ENCODE assay signal across 28 mouse cellular contexts in genomic region chr2:6157208-6157607, GRCm38 (mm10).
"Had no signal": no experiment of that assay in that cellular context is flagged by ENCODE, and none has a peak within 500 bp of the region (broad histone marks: within the 10 kb centered on the region; RNA-seq: fewer than 3 reads in every experiment).

No protein-coding gene starts in this region.

- H3K27ac ChIP-seq: embryonic facial prominence, embryonic 10.5 days; embryonic facial prominence, embryonic 12.5 days; embryonic facial prominence, embryonic 13.5 days; embryonic facial prominence, embryonic 15.5 days; forebrain, embryonic 10.5 days; forebrain, embryonic 12.5 days; forebrain, embryonic 13.5 days; forebrain, embryonic 15.5 days; gastrocnemius, adult 2 months; heart, adult 2 months had no signal

- H3K27me3 ChIP-seq: embryonic facial prominence, embryonic 12.5 days; embryonic facial prominence, embryonic 13.5 days; embryonic facial prominence, embryonic 15.5 days; forebrain, embryonic 12.5 days; forebrain, embryonic 13.5 days; forebrain, embryonic 15.5 days had no signal

- ATAC-seq: forebrain, embryonic 13.5 days; forebrain, embryonic 14.5 days; forebrain, embryonic 15.5 days; forebrain, embryonic 16.5 days; forebrain, postnatal 0 days had no signal

- H3K36me3 ChIP-seq: embryonic facial prominence, embryonic 10.5 days; embryonic facial prominence, embryonic 12.5 days; embryonic facial prominence, embryonic 13.5 days; embryonic facial prominence, embryonic 15.5 days; forebrain, embryonic 10.5 days; forebrain, embryonic 12.5 days; forebrain, embryonic 15.5 days had no signal

- H3K4me2 ChIP-seq: embryonic facial prominence, embryonic 12.5 days; embryonic facial prominence, embryonic 13.5 days; embryonic facial prominence, embryonic 15.5 days; forebrain, embryonic 12.5 days; forebrain, embryonic 13.5 days; forebrain, embryonic 15.5 days had no signal

- H3K4me1 ChIP-seq: forebrain, embryonic 12.5 days; forebrain, embryonic 13.5 days; forebrain, embryonic 15.5 days had no signal

- DNase-seq: cerebellum, adult 2 months; cerebellum, adult 8-10 months; cerebellum, adult 9-10 months; cerebellum, adult 9-11 months; cerebellum, postnatal 10 days; cerebellum, postnatal 14 days; cerebellum, postnatal 25 days; cerebellum, postnatal 36 days; embryo, embryonic 11 days; forebrain, postnatal 0 days; gastrocnemius, adult 2 months; gastrocnemius, postnatal 10 days; gastrocnemius, postnatal 14 days; gastrocnemius, postnatal 25 days; gastrocnemius, postnatal 36 days; heart, adult 18-20 months; heart, adult 2 months had no signal

- H3K4me3 ChIP-seq: embryonic facial prominence, embryonic 10.5 days; embryonic facial prominence, embryonic 12.5 days; embryonic facial prominence, embryonic 13.5 days; embryonic facial prominence, embryonic 15.5 days; erythroblast, embryonic 14.5 days; forebrain, embryonic 10.5 days; forebrain, embryonic 12.5 days; forebrain, embryonic 13.5 days; forebrain, embryonic 15.5 days; gastrocnemius, adult 2 months; heart, adult 2 months had no signal

- H3K9me3 ChIP-seq: embryonic facial prominence, embryonic 10.5 days; embryonic facial prominence, embryonic 12.5 days; embryonic facial prominence, embryonic 13.5 days; embryonic facial prominence, embryonic 15.5 days; forebrain, embryonic 10.5 days; forebrain, embryonic 12.5 days; forebrain, embryonic 13.5 days; forebrain, embryonic 15.5 days had no signal

- H3K9ac ChIP-seq: embryonic facial prominence, embryonic 12.5 days; embryonic facial prominence, embryonic 13.5 days; embryonic facial prominence, embryonic 15.5 days; forebrain, embryonic 12.5 days; forebrain, embryonic 13.5 days; forebrain, embryonic 15.5 days; forebrain, postnatal 0 days had no signal
